Mouse (Mus musculus): ENCODE data around the gene Dnah7b.
A peak's percentile ranks its signal among the peaks of the same experiment; 100 is the strongest.
"Not testable (repeated sequence)": the region's sequence is repeated elsewhere in the genome, so short reads cannot be mapped to it uniquely, and the experiment has no call there.

Dnah7b gene

DNA sequence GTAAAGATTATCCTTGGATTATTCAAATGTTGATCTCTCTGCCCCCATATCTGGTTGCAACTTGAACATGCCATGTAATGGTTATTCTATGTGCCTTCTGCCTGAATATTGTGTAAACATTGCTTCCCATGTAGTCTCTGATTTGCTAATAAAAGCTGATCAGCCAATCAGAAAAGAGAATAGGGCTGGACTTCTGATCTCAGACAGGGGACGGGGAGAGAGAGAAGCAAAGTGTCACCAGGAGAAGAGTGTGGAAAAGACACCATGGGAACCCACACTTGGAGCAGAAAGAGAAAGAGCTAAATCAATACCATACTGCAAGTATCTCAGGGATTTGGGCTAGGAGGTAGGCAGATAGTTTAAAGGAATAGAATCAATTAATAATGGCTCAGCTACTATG, at the start of gene Dnah7b:
TSS of gene Dnah7b (plus strand) at position 301 of the 400 bp plus-strand sequence.
- DNase-seq (ENCODE audit: low spot score): no peak

DNA sequence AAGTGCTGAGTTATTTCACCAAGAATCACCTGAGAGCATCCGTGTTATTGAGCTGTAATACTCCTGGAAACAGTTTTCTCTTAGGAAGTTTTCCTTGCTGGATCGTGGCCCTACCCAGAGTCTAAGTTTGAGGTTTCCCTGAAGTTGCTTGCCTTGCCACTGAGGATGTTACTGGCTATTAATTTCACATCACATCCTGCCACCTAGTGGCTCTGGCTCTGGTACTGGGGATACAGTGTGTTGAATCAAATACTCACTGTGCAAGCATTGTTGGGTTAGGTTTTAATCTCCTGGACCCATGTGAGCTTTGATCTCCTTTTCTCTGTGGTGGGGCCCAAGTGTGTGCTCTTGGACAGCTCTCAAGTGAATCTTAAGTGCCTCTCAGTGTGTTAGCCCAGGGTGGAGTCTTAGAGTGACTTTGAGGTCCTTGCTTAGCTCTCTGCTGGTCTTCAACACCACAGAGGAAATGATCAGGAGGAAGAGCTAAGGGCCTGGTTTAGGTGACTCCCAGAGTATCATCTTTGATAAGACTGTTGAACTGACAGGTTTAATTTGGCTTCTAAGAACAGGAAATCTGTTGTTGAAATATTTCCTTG, 47.6 kb upstream of the Dnah7b start:
- peak; percentile 34 for DNase-seq (ENCODE audit: low spot score)

DNA sequence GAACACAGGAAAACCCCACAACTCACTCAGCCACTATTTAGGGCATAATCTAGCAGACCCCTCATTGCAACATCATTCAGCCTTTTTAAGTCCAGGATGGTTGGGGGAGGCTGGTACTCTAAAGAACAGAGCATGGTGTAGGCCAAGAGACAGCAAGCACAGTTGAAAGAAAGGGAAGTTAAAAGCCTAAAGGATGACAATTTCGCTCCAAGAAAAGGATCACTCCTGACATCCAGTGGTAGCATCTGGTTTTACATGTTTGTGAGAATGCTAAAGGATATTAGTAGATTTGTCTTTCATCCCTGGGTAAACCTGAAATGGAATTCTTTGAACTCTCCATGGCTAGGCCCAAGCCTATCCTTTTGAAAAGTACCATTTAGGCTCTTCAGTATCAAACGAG, 43.9 kb upstream of the Dnah7b start:
- DNase-seq (ENCODE audit: low spot score): peak; percentile 9

DNA sequence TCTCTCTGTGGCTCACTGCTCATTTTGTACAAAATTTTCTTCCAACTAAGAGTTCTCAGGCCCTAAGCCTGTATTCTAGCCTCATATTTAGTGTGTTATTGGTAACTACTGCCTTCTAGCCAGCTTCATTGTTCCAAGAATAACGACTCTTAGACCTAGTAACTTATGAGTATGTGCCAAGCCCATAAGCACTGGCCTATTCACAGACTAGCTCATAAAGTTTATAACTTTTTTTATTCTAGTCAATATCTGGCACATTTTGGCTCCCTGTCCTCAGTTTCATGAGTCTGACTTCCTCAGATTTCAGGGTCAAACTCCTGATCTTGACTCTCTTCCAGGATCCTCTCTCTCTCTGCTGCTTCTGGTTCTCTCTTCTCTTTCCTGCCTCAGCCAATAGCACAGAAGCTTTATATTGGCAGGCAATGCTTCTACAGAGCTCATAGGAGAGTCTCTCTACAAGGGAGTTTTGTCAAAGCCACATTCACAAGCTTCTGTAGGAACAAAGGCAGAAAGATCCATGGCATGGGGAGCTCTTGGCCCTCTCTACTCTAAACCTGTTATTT, 34.0 kb upstream of the Dnah7b start:
- no peak for DNase-seq (ENCODE audit: low spot score)

DNA sequence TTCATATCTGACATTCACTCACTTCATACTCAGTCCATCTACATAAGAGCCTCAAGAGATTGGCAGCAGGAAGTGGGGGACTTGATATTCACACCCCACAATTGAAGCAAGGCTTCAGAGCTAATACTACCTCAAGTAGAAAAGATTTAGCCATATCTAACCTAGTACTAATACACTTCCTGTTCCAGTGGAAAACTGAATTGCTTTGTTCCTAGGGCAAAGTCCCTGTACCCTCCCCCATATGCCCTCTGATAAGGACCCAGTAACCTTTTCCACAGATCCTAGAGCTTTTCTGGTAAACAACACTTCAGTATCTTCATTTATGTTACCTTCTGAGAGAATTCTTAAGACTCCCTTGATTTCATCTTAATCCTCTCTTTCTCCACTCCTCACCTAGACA, 17.9 kb upstream of the Dnah7b start:
- DNase-seq (ENCODE audit: low spot score): no peak

DNA sequence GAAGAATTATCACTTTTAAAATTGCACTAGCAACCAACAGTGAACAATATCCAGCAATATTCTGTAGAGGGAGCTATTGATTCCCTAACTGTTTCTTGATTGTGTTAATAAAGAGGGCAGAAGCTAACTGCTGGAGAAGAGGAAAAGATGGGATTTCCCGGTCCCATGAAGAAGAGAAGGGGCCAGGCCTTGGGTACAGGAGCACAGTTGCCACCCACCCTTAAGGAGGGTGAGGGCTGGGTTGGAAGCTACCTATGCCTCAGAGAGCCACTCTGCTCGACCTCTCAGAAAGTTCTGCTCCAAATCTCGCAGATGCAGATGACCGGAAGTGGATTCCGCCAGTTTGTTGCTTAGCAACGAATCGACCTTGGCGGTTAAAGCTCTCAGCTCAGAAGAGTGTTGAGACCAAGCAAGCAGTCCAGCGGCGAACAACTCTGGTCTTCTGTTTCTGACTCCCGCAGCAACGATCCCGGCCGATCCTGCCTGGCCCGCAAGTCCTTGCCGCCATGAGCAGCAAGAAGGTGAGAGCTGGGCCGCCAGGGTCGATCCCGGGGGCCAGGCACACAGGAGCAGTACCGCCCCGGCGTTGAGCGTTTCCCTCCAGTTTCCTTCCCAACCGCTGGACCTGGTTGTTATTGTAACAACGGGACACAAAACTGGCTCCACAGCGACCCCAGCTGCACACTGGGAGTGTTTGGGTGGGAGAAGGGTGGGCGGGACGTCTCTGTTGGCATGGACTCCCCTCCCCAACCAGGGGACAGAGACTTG, 553 bp downstream of the Dnah7b start:
- DNase-seq (ENCODE audit: low spot score): peak; percentile 49

DNA sequence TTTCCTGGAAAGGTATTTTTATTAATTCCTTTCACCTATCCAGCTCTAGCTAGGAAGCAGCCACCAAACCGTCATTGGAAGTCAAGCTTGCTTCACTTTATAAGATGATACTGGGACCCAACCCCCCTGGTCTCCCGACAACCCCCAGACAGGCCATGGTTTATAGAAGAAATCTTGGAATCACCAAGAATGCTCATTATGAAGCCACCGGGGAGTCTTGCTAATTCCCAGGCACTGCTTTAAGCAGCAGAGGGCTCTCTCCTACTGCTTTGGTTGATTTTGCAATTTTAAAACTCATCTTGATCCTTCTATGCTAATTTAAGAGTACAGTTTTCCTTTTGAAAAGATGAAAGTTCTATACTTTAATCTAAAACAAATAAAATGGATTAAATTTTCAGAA, 2.7 kb downstream of the Dnah7b start:
- DNase-seq (ENCODE audit: low spot score): not testable (repeated sequence)

DNA sequence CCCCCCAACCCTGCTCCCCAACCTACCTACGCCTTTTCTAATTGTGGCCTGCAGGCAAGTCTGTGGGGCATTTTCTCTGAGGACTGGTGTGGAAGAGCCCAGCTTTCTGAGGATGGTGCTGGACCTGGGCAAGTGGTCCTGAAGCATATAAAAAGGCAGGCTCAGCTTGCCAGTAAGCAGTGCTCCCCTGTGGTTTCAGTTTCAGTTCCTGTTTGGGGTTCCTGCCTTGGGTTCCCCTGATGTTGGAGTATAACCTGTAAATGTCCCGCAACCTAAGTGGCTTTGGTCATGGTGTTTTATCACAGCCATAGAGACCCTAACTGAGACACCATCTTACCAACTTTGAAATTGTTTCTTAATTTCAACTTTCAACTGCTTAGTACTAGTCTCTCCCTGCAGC, 11.8 kb downstream of the Dnah7b start:
- DNase-seq (ENCODE audit: low spot score): no peak

DNA sequence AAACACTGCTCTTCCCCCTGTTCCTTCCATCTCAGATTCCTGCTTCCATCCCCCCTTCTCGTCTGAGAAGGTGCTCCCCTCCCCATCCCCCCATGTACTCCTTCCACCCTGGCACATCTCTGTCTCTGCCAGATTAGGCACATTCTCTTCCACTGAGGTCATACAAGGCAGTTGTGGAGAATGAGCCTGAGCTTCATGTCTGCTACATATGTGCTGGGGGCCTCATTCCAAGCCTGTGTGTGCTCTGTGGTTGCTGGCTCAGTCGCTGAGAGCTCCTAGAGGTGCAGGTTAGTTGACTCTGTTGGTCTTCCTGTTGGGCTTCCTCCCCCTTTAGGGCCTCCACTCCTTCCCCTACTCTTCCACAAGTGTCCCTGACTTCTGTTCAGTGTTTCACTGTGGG, 34.4 kb downstream of the Dnah7b start:
- no peak for DNase-seq (ENCODE audit: low spot score)

DNA sequence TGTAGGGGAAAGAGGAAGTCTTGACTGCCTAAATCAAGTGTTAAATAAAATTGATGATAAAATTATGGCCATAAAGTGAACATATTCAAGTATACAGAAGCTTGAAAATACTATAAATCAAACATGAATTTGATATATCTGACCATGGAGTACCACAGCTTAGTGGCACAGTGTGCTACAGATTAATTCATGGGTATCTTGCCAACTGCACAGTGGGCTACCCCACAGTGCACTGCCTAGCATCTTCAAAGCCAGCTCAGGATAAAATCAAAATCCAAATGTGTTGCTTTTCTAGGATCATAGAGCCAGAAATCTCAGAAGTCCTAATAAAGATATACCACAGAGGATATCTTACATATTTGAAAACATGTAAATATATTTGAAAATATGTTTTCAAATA, 46.5 kb downstream of the Dnah7b start:
- not testable (repeated sequence) for DNase-seq (ENCODE audit: low spot score)

DNA sequence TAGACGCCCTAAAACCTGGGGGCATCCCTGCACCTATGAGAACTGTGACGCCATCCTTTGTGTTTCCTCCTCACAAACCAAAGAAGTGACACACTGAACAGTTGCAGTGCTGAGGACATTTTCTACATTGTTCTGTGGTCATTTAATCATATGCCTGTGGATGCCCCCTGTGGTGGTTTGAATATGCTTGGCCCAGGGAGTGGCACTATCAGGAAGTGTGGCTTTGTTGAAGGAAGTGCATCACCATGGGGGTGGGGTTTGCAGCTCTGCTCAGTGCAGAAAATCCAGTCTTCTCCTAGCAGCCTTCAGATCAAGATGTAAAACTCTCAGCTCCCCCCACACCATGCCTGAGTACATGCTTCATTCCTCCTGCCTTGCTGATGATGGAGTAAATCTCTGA, 51.1 kb downstream of the Dnah7b start:
- not testable (repeated sequence) for DNase-seq (ENCODE audit: low spot score)

DNA sequence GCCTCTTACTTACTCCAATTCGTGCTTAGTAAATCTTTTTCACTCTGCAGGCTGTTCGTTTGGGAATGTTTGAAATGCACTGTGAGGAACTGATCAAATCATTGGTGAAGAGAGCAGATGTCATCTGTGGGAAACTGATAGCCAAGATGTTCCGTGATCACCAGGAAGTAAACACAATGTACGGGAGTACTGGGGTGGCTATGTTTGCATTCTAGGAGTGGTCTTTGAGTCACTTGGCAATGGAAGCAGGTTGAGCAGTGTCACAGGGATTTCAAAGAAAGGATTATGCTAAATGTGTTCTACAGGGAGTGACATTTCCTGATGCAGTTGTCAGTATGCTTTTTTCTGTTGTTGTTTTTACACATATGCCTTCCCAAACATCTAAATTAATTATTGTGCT, 61.9 kb downstream of the Dnah7b start:
- DNase-seq (ENCODE audit: low spot score): no peak

DNA sequence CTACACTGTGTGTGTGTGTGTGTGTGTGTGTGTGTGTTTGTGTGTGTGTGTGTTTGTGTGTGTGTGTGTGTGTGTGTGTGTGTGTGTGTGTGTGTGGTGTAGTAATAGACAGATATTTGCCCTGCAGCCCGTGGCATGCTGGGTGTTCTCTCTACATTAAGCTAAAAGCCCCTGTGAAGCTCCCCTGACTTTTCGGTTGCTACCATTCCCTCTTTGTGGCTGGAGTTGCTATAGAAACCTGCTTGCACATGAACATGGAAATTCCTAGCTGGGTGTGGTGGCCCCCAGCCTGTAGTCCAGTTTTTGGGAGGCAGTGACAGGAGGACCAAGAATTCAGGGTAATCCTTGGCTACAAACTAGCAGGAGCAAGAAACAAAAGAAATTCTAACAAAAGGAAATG, 130.7 kb downstream of the Dnah7b start:
- not testable (repeated sequence) for DNase-seq (ENCODE audit: low spot score)

DNA sequence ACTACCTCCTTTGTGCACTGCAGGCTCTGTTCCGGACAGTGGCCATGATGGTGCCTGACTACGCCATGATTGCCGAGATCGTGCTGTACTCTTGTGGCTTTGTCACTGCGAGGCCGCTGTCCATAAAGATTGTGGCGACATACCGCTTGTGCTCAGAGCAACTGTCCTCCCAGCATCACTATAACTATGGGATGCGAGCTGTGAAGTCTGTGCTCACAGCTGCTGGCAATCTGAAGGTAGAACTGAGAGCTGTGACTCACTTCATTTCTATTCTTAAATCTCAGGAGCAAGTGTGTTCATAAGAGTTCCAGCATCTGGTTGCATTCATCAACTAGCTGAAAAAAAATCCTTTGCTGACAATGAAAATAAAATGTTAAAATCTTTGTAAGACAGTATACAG, 135.1 kb downstream of the Dnah7b start:
- DNase-seq (ENCODE audit: low spot score): not testable (repeated sequence)

DNA sequence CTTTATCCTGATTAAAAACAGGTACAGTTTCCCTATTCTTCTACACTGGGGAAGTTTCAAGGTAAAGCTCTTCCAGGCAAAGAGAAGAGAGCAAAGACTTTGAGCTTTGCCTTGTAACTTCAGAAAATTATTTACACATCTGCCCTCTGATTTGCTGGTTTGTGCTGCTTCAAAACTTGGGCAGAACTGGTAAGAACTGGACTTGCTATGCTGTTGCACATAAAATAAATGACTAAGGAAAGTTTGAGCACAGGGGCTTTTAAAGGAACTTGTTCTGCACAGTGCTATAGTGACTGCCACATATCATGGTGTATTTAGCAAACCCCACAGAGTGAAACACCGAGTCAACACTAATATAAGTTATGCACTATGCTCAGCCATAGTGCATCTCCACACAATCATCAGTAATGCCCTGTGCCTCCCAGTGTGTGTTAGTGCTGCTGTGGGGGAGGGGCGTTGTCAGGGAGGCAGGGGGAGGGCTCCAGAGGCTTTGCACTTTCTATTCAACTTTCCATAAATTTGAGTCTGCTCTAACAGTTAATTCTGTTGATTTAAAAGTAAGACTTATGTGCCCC, 144.0 kb downstream of the Dnah7b start:
- DNase-seq (ENCODE audit: low spot score): not testable (repeated sequence)

DNA sequence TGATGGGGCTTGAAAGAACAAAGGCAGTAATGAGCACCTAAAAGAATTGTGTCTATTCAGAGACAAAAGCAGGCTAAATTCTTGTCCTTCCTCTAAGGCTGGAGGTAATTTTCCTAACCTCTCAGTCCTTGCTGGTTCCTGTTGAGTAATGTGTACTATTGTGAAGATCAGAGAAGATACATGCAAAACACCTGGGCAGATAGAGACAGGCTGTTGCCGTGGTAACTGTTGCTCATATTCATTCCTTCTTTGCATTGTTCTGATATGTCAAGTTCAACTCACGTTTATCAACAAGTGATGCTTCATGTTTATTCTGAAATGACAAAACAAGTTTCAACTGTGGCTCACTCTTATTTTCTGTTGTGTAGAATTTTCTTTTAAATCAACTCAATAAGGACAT, 156.6 kb downstream of the Dnah7b start:
- DNase-seq (ENCODE audit: low spot score): not testable (repeated sequence)

DNA sequence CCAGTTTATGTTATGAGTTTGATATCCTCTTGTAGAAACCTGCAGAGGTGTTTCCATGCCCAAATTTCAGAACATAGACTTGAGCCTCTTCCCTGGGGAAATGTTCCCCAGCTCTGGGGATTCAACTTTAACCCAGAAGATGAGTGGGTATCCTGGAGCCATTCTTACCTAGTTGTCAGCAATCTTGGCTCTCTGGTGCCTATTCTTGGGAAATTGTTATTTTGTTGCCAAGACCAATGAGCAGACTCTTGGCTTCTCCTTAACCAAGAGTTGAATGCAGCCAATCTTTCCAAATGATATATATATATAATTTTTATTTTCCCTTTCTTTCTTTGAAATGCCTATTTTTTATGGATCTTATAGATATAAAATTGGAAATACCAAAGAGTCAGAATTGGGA, 160.0 kb downstream of the Dnah7b start:
- DNase-seq (ENCODE audit: low spot score): not testable (repeated sequence)

DNA sequence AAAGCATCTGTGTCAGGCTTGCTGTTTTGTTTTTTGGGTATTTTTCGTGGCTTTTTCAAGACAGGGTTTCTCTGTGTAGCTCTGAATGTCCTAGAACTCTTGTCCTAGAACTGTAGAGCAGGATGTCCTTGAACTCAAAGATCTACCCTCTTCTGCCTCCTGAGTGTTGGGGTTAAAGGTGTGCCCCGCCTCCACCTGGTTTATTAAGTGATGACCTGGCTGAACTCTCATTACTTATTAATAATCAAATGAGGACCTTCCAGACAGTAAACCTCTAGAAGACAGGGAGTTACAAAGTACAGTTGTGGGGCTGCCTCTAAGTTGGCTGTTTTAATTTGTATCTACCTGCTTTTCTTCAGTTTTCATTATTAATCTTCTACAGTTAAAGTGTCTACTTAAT, 202.7 kb downstream of the Dnah7b start:
- DNase-seq (ENCODE audit: low spot score): not testable (repeated sequence)

DNA sequence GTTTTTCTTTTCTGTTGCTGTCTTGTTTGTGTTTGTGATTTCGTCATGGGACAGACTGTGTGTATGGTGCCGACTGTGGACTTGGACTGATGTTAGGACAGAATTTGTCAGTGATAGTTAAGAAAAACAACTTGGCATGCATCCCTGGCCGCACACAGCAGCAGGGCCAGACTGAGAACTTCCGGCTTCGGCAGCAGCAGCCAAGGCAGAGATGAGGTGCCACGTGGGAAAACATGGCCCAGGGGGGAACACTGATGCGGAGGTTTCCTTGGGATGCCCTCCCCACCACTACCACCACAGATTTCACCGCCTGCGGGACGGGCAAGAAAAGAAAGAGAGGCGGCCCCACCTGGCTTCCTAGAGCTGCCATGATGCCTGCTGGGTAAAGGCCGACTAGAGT, 205.8 kb downstream of the Dnah7b start:
- peak; percentile 0 for DNase-seq (ENCODE audit: low spot score)

DNA sequence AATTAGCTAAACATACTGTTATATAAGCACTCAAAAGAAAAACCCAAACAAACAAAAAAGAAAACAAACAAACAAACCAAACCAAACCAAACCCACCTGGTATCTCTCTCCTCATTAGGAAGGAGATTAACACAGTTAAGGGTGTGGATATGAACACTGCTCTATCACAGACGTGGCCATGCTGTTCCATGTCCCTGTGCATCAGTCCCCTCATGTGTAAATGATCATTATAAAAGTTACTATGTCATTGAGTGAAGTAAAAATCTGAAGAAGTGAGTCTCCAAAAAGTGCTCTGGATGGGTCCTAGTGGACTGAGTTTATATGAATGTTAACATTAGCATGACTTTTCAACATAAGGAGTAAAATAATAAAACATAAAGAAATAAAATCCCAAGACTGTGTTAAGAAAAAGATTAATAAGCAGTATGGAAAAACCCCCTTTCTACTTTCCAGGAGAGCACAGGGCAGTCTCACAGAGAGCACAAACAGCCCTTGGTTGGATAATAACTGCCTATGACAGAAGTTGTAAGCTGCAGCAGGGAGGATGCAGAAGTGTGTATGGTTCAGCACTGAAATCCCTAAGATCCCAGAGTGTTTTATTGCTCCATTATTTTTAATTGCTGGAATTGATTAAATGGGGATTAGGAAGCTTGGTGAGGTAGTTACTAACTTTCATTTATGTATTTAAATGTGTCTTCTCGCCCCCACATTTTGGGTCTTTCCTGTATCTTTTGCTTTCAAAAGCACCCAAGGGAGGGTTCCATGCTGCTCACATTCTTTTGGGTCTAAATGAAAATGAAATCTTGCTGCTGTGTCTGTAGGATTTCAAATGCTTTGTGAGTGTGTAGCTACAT, 212.2 kb downstream of the Dnah7b start:
- DNase-seq (ENCODE audit: low spot score): not testable (repeated sequence)

DNA sequence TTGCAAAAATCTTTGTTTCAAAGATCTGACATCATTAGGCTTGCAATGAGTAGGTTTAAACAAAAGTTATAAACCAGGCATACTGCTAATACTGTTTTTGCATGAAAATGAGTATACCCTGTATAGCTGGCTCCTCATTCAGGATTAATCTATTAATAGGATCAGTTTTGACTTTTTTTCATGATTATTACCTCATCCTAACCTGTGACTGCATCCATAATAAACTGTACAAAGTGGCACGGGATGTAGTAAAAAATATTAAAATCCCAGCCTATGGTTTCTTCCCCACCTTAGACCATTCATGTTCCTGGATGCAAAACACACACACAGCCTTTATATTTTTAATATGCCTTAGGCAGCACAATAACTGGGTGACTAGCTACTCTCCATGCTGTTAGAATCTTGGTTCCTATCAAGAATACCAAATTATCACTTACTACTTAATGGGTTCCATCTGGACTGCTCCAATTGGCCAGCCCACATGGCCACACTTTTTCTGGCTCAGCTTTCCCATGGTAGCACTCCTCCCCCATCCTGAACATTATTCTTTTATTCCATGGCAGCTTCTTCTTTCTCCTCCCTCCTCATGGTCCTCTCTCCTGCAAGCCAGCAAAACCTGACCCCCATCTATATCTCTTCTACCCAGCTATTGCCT, 212.9 kb downstream of the Dnah7b start:
- DNase-seq (ENCODE audit: low spot score): not testable (repeated sequence)

DNA sequence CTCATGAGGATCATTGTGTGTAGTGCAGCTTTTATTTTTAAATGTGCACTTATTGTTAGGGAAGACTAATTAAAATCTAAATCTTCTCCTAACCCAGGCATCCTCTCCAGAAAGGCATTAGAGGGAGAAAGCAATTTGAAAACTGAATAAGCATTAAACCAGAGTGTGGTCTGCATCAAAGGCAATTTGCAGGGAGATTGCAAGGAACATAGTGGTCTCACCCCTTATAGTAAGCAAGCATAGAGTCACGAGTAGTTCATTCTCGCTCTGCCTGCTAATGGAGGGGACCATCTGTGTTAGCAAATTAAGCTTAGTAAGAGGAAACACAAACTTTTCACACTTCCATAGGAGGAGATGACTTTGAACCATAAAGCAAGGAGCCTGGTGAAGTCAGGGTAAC, 228.3 kb downstream of the Dnah7b start:
- DNase-seq (ENCODE audit: low spot score): not testable (repeated sequence)

All from lung, postnatal 25 days (tissue).